Mouse (Mus musculus): ENCODE results near the gene Prss12.

GRCm38 (mm10) chr3:123476833-123477232 lies 30.1 kb downstream of the Prss12 start:
- TF ChIP-seq EP300 (IDR thresholded peaks at IDR 0.05; ENCODE audit: low read depth) = no peak
- TF ChIP-seq CTCF (IDR thresholded peaks at IDR 0.05; ENCODE audit: low read depth) = no peak

All from heart, postnatal 0 days (tissue).